8 mouse cellular contexts compared by ENCODE assay signal in the genomic region with DNA sequence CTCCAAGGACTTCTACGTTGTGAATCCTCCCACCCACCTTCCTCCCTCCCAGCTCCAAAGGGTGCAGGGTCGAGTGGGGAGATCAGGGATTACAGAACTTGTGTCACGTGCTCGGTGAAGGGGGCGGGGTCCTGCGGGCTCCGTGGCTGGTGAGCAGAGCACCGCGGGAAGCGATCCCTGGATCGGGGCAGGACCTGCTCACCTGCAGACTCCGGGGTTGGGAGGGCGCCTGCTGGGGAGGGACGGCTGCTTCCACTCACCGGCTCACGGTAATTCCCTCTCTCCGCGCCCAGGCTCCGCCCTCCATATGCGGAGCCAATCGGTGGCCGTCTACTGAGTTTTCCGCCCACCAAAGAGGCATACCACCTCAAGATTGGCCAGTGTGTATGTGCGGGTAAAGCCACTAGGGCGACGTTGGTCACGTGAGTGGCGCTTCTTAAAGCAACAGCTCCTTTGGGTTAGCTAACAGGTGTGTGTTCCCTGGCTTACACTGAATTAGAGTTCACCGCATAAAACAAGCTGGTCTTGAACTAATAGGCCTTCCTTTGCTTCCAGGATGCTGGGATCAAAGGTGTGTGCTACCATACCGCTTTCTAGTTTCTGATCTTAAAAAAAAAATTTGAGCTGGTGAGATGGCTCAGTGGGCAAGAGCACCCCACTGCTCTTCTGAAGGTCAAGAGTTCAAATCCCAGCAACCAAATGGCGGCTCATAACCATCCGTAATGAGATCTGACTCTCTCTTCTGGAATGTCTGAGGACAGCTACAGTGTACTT. TPM values are rescaled to one million over a fixed set of nuclear protein-coding genes. Genes with fewer than 3 reads are reported as not detected.
DNase-seq lines count a peak whose midpoint lies in the region; ATAC-seq lines count a peak whose summit lies in the region.

A gene (minus strand): TSS at position 410 of the 774 bp plus-strand sequence.

- H3K4me3 ChIP-seq in hindbrain, embryonic 16.5 days (ENCODE audit: low read length): peak within 1 kb of the TSS; percentile 83
- H3K4me3 ChIP-seq in macrophage (ENCODE audit: inconsistent target): peak within 1 kb of the TSS; percentile 80

- WGBS in hindbrain, embryonic 16.5 days: 0% methylated on average over 31 of the region's 32 CpGs
- WGBS in macrophage (ENCODE audit: missing documents): 4% methylated on average over 32 of the region's 32 CpGs

- H3K4me1 ChIP-seq in hindbrain, embryonic 16.5 days (ENCODE audit: control insufficient read depth, insufficient read depth, low read depth, low read length): peaks cover 14% of the 10 kb centered on the region

- peak within 1 kb of the TSS; percentile 82 for H3K4me2 ChIP-seq in hindbrain, embryonic 16.5 days (ENCODE audit: low read length)

- H3K9me3 ChIP-seq in hindbrain, embryonic 16.5 days (ENCODE audit: control insufficient read depth, low read length): no peaks in the 10 kb centered on the region

- H3K27me3 ChIP-seq in hindbrain, embryonic 16.5 days (replicated peaks; ENCODE audit: control insufficient read depth, insufficient read depth, low read length): no peaks in the 10 kb centered on the region

- DNase-seq in WW6 (ENCODE audit: low read depth, low spot score): peak; percentile 97
- peak; percentile 71 to 84 for DNase-seq in cerebellum, postnatal 4 days (ENCODE audit: low spot score in 2 of 2)
- peak; percentile 94 for DNase-seq in gastrocnemius, adult 18-20 months (ENCODE audit: low spot score)
- peak; percentile 88 to 92 for DNase-seq in left cerebral cortex, adult 18-20 months (ENCODE audit: low spot score in 2 of 2)
- DNase-seq in right cerebral cortex, adult 18-20 months: peak; percentile 96
- peak; percentile 48 for DNase-seq in urinary bladder, postnatal 10 days (ENCODE audit: low spot score)

- H3K9ac ChIP-seq in hindbrain, embryonic 16.5 days (ENCODE audit: low read depth, low read length): peak within 1 kb of the TSS; percentile 76

- peak within 1 kb of the TSS; percentile 89 for H3K27ac ChIP-seq in hindbrain, embryonic 16.5 days (ENCODE audit: low read depth, low read length)
- H3K27ac ChIP-seq in macrophage: peak within 1 kb of the TSS; percentile 50

- peaks cover 18% of the 10 kb centered on the region for H3K36me3 ChIP-seq in hindbrain, embryonic 16.5 days (ENCODE audit: control insufficient read depth, insufficient read depth, low read length)
- peaks cover 25% of the 10 kb centered on the region for H3K36me3 ChIP-seq in macrophage (ENCODE audit: inconsistent target)

- peak; percentile 99 for ATAC-seq in hindbrain, embryonic 16.5 days

- peaks cover 10% of the 10 kb centered on the region; the same call in 1 of the 2 replicates for H3K79me2 ChIP-seq in macrophage (ENCODE audit: inconsistent target)

RNA-seq across cellular contexts. Expression of the gene that starts here (rescaled TPM):
- 1 to 10 TPM; 5.0 to 5.1 TPM for total RNA-seq in gastrocnemius, adult 18-20 months (2021)
- 31.7 and 33.1 TPM in 2 replicates for polyA plus RNA-seq in hindbrain, embryonic 16.5 days (2015; fragmentation: Nextera tagmentation; extraction: Ambion mirVana)
- total RNA-seq in left cerebral cortex, adult 18-20 months (2021): 10 to 100 TPM; 13.7 to 15.9 TPM
- 10 to 100 TPM; 19.4 to 71.5 (median 42.4) TPM for total RNA-seq in macrophage (2018; cell fraction: chromatin; rRNA removed)
- 10 to 100 TPM; 12.3 to 19.2 (median 15.6) TPM for total RNA-seq in macrophage (2018; cell fraction: cytosol; rRNA removed)
- 10 to 100 TPM; 10.4 to 47.8 (median 26.1) TPM for total RNA-seq in macrophage (2018; cell fraction: nucleus; rRNA removed)
- 11.3 to 16.9 TPM (median 15.6 TPM) in 3 replicates for polyA plus RNA-seq in macrophage (2018)

Comparison
In these comparisons a context has a peak if more than half of its experiments do, and no peak if none do; other contexts are left out.
1. Peak in every context shown above with its lines: DNase-seq, ATAC-seq, H3K4me3 ChIP-seq and H3K27ac ChIP-seq.